Comparison of ENCODE assay signal across 8 mouse cellular contexts in the genomic region with DNA sequence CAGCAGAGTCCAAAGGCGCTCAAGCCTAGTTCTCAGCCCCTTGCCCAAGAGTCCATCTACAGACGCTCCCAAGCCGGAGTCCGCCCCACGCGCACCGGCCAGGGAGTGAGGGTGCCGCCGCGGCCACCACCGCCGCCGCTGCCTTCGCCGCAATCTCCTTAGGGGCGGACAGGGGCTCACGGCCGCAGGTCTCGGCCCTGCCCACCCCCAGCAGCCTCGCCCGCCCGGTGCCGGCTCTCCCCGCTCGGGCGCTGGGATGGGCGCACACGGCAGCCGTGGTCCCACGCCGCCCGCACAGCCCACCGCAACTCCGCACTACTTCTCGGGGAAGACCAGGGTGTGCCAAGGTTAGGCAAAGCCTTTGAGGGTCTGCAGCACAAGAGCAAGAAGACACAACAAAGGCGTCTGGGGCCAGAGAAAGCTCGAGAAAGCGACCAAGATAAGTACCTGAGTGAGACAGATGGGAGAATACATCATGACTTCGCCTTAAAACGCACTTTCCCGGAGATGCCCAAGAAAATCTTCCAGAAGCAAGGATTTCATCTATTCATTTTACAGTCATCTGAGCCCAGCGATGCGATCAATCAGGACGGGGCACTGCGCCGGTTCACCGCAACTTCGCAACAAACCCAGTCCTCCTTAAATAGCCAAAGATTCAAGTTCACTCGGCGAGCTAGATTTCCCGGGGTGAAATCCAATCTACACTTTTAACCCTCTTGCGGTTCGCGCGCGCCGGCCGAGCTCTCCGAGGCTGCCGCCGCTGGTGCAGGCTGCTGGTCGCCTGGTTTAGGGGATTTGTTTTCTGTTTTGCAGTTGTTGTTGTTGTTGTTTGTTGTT.
DNase-seq lines count a peak whose midpoint lies in the region; TF ChIP-seq lines count a peak whose summit lies in the region.

No protein-coding gene starts in this region.

- DNase-seq in testis, postnatal 14 days (ENCODE audit: low spot score) = no peak
- DNase-seq in cerebellum, postnatal 36 days = peak; percentile 48 to 60
- peak; percentile 28 to 60 for DNase-seq in gastrocnemius, postnatal 36 days
- DNase-seq in kidney, adult 2 months = peak; percentile 60
- DNase-seq in lung, postnatal 4 days = peak; percentile 53 to 54
- no peak for DNase-seq in yolk sac, embryonic 10.5 days (ENCODE audit: low spot score)
- DNase-seq in thymus, postnatal 10 days (ENCODE audit: low spot score in 2 of 2) = no peak

- no peaks in the 10 kb centered on the region for H3K36me3 ChIP-seq in testis, adult 2 months (ENCODE audit: control insufficient read depth, insufficient read depth, low read length)
- H3K36me3 ChIP-seq in kidney, adult 2 months (ENCODE audit: control insufficient read depth, insufficient read depth, low read length) = no peaks in the 10 kb centered on the region

- WGBS in kidney, adult 2 months = under 1% methylated on average over 62 of the region's 62 CpGs

- H3K27ac ChIP-seq in testis, adult 2 months (ENCODE audit: control insufficient read depth, insufficient read depth, low read depth, low read length) = peak overlapping the region; percentile 43; the same call in 1 of the 2 replicates
- H3K27ac ChIP-seq in kidney, adult 2 months (ENCODE audit: insufficient read depth, low read depth, low read length) = peak overlapping the region; percentile 92

- peaks cover 18% of the 10 kb centered on the region for H3K4me1 ChIP-seq in testis, adult 2 months (ENCODE audit: control insufficient read depth, insufficient read depth, low read length)
- H3K4me1 ChIP-seq in kidney, adult 2 months (ENCODE audit: control insufficient read depth, insufficient read depth, low read length) = peaks cover 21% of the 10 kb centered on the region

- no peak for TF ChIP-seq POLR2A in testis, adult 2 months (IDR thresholded peaks at IDR 0.05; ENCODE audit: control insufficient read depth, low read depth, low read length)
- no peak for TF ChIP-seq POLR2A in kidney, adult 2 months (IDR thresholded peaks at IDR 0.05; ENCODE audit: low read depth, low read length)

- H3K4me3 ChIP-seq in testis, adult 2 months (ENCODE audit: control insufficient read depth, low read depth, low read length) = peak overlapping the region; percentile 77
- H3K4me3 ChIP-seq in kidney, adult 2 months (ENCODE audit: insufficient read depth, low read depth, low read length) = peak overlapping the region; percentile 86

- intact Hi-C loops in gastrocnemius, postnatal 36 days (cut with DNase I) = loop anchor here (5.0 kb wide), 2 partner anchors 62 to 102 kb away; no protein-coding TSS in a partner anchor

- peaks cover 6% of the 10 kb centered on the region for H3K27me3 ChIP-seq in testis, adult 2 months (ENCODE audit: control insufficient read depth, insufficient read depth, low read length)
- H3K27me3 ChIP-seq in kidney, adult 2 months (replicated peaks; ENCODE audit: control insufficient read depth, insufficient read depth, low read length) = no peaks in the 10 kb centered on the region

- no peak for TF ChIP-seq CTCF in testis, adult 2 months (IDR thresholded peaks at IDR 0.05; ENCODE audit: control insufficient read depth, insufficient read depth, insufficient replicate concordance, low read depth, low read length)
- no peak for TF ChIP-seq CTCF in kidney, adult 2 months (conservative IDR thresholded peaks at IDR 0.05; ENCODE audit: insufficient read depth, insufficient read length, low read depth, low read length)

Comparison
In these comparisons a context has a peak if more than half of its experiments do, and no peak if none do; other contexts are left out.
1. DNase-seq: peak in cerebellum, postnatal 36 days (2 of 2), gastrocnemius, postnatal 36 days (2 of 2), kidney, adult 2 months (single experiment) and lung, postnatal 4 days (2 of 2); none in testis, postnatal 14 days (single experiment), yolk sac, embryonic 10.5 days (single experiment) and thymus, postnatal 10 days (0 of 2).